Mouse (Mus musculus) C2C12 (cell line): Measurements from ENCODE around the gene Col13a1.

Experiments used
- CTCF ChIP-seq: IDR thresholded peaks from one replicate; pipeline ENCODE4 v1.5.1; 2011; ENCODE audit not compliant: control insufficient read depth, insufficient read depth, insufficient read length
- FOSL1 ChIP-seq: IDR thresholded peaks from one replicate; pipeline ENCODE4 v1.8.0; 2011; ENCODE audit warnings: mild to moderate bottlenecking, low read length; ENCODE audit not compliant: poor library complexity, insufficient read depth, severe bottlenecking
- MAX ChIP-seq: IDR thresholded peaks from one replicate; pipeline ENCODE4 v1.6.1; 2011; ENCODE audit warnings: mild to moderate bottlenecking, control low read depth
- MYOD1 ChIP-seq: IDR thresholded peaks from one replicate; pipeline ENCODE4 v1.6.1; 2011; ENCODE audit warnings: low read depth; ENCODE audit not compliant: control insufficient read depth, insufficient read length
- MYOG ChIP-seq: IDR thresholded peaks from one replicate; pipeline ENCODE4 v1.6.1; 2011; ENCODE audit not compliant: control insufficient read depth, insufficient read length; ENCODE audit errors: extremely low read depth
- USF1 ChIP-seq: IDR thresholded peaks from one replicate; pipeline ENCODE4 v1.6.1; 2011; ENCODE audit warnings: low read depth, mild to moderate bottlenecking, control low read depth, moderate library complexity

DNA sequence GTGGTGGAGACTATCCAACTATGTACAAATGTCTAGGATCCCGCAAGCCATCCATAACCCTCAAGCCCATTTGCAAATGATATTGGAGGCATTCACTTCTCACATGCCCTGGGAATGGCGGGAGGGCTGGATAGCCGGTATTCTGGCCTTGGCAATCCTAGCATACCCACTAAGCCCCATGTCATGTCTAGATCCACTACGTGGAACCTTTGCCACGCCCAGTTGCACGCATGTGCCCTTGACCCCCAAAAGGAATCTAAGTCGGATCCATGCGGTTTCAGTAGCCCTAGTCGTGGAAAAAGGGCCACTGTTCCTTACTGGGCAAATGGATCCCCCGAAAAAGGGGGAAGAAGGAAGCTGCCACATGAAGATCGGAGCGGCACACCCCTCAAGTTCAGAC lies 147.7 kb downstream of the Col13a1 start:
- TF ChIP-seq MYOD1, result no peak
- no peak for TF ChIP-seq CTCF
- no peak for TF ChIP-seq FOSL1
- no peak for TF ChIP-seq MYOG
- no peak for TF ChIP-seq MAX
- no peak for TF ChIP-seq USF1
